Mouse (Mus musculus) heart, embryonic 12.5 days (tissue): ENCODE data around the gene Fhl2. TPM values are rescaled to one million over a fixed set of nuclear protein-coding genes. Genes with fewer than 3 reads are reported as not detected.

Source experiments
- ATAC-seq: fragments of 200-750 bp; cut with Nextera tagmentation; 2 replicates; pipeline ENCODE4 v1.8.0; 2017; ENCODE audit warnings: moderate TSS enrichment, moderate library complexity; ENCODE audit not compliant: insufficient number of reproducible peaks, low FRiP score
- H3K27ac ChIP-seq: fragments of 300-500 bp; sonication (generic); 2 replicates; pipeline ENCODE4 v1.5.1; 2016; ENCODE audit warnings: mild to moderate bottlenecking, moderate library complexity; ENCODE audit not compliant: poor library complexity, severe bottlenecking
- H3K27me3 ChIP-seq: fragments of 300-500 bp; sonication (generic); replicated peaks from 2 replicates; pipeline ENCODE4 v1.6.1; 2016; ENCODE audit warnings: mild to moderate bottlenecking, moderate library complexity
- H3K36me3 ChIP-seq: fragments of 300-500 bp; sonication (generic); 2 replicates; pipeline ENCODE4 v1.6.1; 2016; ENCODE audit warnings: mild to moderate bottlenecking, moderate library complexity
- H3K4me1 ChIP-seq: fragments of 300-500 bp; sonication (generic); replicated peaks from 2 replicates; pipeline ENCODE4 v1.6.1; 2016; ENCODE audit warnings: mild to moderate bottlenecking
- H3K4me2 ChIP-seq: fragments of 300-500 bp; sonication (generic); 2 replicates; pipeline ENCODE4 v1.6.1; 2016; ENCODE audit warnings: mild to moderate bottlenecking, moderate library complexity
- H3K4me3 ChIP-seq: fragments of 300-500 bp; sonication (generic); 2 replicates; pipeline ENCODE4 v1.5.1; 2016; ENCODE audit warnings: mild to moderate bottlenecking
- H3K9ac ChIP-seq: fragments of 300-500 bp; sonication (generic); 2 replicates; pipeline ENCODE4 v1.6.1; 2016; ENCODE audit warnings: mild to moderate bottlenecking, moderate library complexity
- H3K9me3 ChIP-seq: fragments of 300-500 bp; sonication (generic); replicated peaks from 2 replicates; pipeline ENCODE4 v1.6.1; 2016; ENCODE audit warnings: mild to moderate bottlenecking, moderate library complexity
- WGBS: fragments of 180-500 bp; shearing (Covaris S2); methylation state at CpG from one replicate; pipeline ENCODE4 v1.1.7; 2016; 5-methylcytosine and 5-hydroxymethylcytosine counted together
- polyA plus RNA-seq: library from polyadenylated mRNA; unstranded; fragments of >200 nt; fragmentation: Nextera tagmentation; extraction: Ambion mirVana; gene quantifications from 2 replicates; pipeline ENCODE4 v1.2.1, GENCODE M21; 2016

Fhl2 gene
- polyA plus RNA-seq, 1 experiment from 2014 or later, result 205 TPM

- WGBS, result 86% methylated on average over 7 of the region's 7 CpGs
- Histone ChIP-seq H3K4me1 (peaks cover 61% of the 10 kb centered on the region), H3K4me2 (no peak overlapping the region), H3K36me3 (peaks cover 6% of the 10 kb centered on the region; the same call in 1 of the 2 replicates), H3K27me3 (no peaks in the 10 kb centered on the region), H3K9ac (no peak overlapping the region), H3K4me3 (no peak overlapping the region), H3K27ac (no peak overlapping the region), H3K9me3 (0 out of 2 replicates have a peak, but pooled peaks cover 4% of the 10 kb centered on the region)
- no peak for ATAC-seq
Measured at GRCm38 (mm10) chr1:43169227-43169626, 27.6 kb downstream of the Fhl2 start.

GRCm38 (mm10) chr1:43168618-43169017, 28.2 kb downstream of the Fhl2 start:
- Histone ChIP-seq H3K9me3 (0 out of 2 replicates have a peak, but pooled peaks cover 4% of the 10 kb centered on the region), H3K36me3 (peaks cover 6% of the 10 kb centered on the region; the same call in 1 of the 2 replicates), H3K9ac (no peak overlapping the region), H3K4me3 (no peak overlapping the region), H3K27me3 (no peaks in the 10 kb centered on the region), H3K27ac (peak overlapping the region; percentile 64), H3K4me2 (no peak overlapping the region), H3K4me1 (peaks cover 58% of the 10 kb centered on the region)
- 63% methylated on average over 7 of the region's 7 CpGs for WGBS
- no peak for ATAC-seq

- H3K27me3 ChIP-seq, result no peaks in the 10 kb centered on the region
- H3K36me3 ChIP-seq, result peaks cover 6% of the 10 kb centered on the region; the same call in 1 of the 2 replicates
- no peak for ATAC-seq
- peak overlapping the region; percentile 64 for H3K27ac ChIP-seq
- no peak overlapping the region for H3K4me2 ChIP-seq
- 36% methylated on average over 5 of the region's 5 CpGs for WGBS
- no peak overlapping the region for H3K4me3 ChIP-seq
- H3K9me3 ChIP-seq, result 0 out of 2 replicates have a peak, but pooled peaks cover 4% of the 10 kb centered on the region
- peaks cover 53% of the 10 kb centered on the region for H3K4me1 ChIP-seq
- H3K9ac ChIP-seq, result 0 out of 2 replicates have a peak overlapping the region, but pooled peaks have one; percentile 11
Measured at GRCm38 (mm10) chr1:43168026-43168425, 28.8 kb downstream of the Fhl2 start.

GRCm38 (mm10) chr1:43164582-43164981, 32.2 kb downstream of the Fhl2 start:
- no peak for ATAC-seq
- no peaks in the 10 kb centered on the region for H3K27me3 ChIP-seq
- peaks cover 21% of the 10 kb centered on the region for H3K36me3 ChIP-seq
- 0 out of 2 replicates have a peak, but pooled peaks cover 4% of the 10 kb centered on the region for H3K9me3 ChIP-seq
- no peak overlapping the region for H3K4me2 ChIP-seq
- no peak overlapping the region for H3K9ac ChIP-seq
- H3K27ac ChIP-seq, result peak overlapping the region; percentile 96
- WGBS, result 91% methylated on average over 5 of the region's 5 CpGs
- H3K4me1 ChIP-seq, result peaks cover 51% of the 10 kb centered on the region
- H3K4me3 ChIP-seq, result no peak overlapping the region

- peak overlapping the region; percentile 70 for H3K4me3 ChIP-seq
- 4% methylated on average over 58 of the region's 61 CpGs for WGBS
- 0 out of 2 replicates have a peak, but pooled peaks cover 4% of the 10 kb centered on the region for H3K9me3 ChIP-seq
- no peaks in the 10 kb centered on the region for H3K27me3 ChIP-seq
- peak overlapping the region; percentile 96 for H3K27ac ChIP-seq
- peak overlapping the region; percentile 88 for H3K9ac ChIP-seq
- ATAC-seq, result peak; percentile 85
- H3K4me2 ChIP-seq, result peak overlapping the region; percentile 76
- H3K4me1 ChIP-seq, result peaks cover 55% of the 10 kb centered on the region
- peaks cover 23% of the 10 kb centered on the region for H3K36me3 ChIP-seq
Measured at GRCm38 (mm10) chr1:43163467-43164418, 33.0 kb downstream of the Fhl2 start.

GRCm38 (mm10) chr1:43163084-43163466, 33.7 kb downstream of the Fhl2 start:
- 1% methylated on average over 6 of the region's 6 CpGs for WGBS
- Histone ChIP-seq H3K4me2 (peak overlapping the region; percentile 76), H3K9me3 (0 out of 2 replicates have a peak, but pooled peaks cover 4% of the 10 kb centered on the region), H3K27me3 (no peaks in the 10 kb centered on the region), H3K4me1 (peaks cover 55% of the 10 kb centered on the region), H3K36me3 (peaks cover 29% of the 10 kb centered on the region), H3K27ac (peak overlapping the region; percentile 96), H3K4me3 (peak overlapping the region; percentile 70), H3K9ac (peak overlapping the region; percentile 88)
- ATAC-seq, result peak; percentile 51

- peaks cover 52% of the 10 kb centered on the region for H3K4me1 ChIP-seq
- peak overlapping the region; percentile 96 for H3K27ac ChIP-seq
Measured at GRCm38 (mm10) chr1:43162394-43162793, 34.4 kb downstream of the Fhl2 start.

GRCm38 (mm10) chr1:43159429-43159828, 37.4 kb downstream of the Fhl2 start:
- WGBS, result 14% methylated on average over 4 of the region's 4 CpGs
- H3K9ac ChIP-seq, result no peak overlapping the region
- ATAC-seq, result no peak
- H3K4me2 ChIP-seq, result peak overlapping the region; percentile 59
- H3K27ac ChIP-seq, result peak overlapping the region; percentile 88
- no peaks in the 10 kb centered on the region for H3K27me3 ChIP-seq
- peaks cover 36% of the 10 kb centered on the region for H3K36me3 ChIP-seq
- H3K4me1 ChIP-seq, result peaks cover 66% of the 10 kb centered on the region
- H3K4me3 ChIP-seq, result peak overlapping the region; percentile 8
- peaks cover 6% of the 10 kb centered on the region; the same call in 1 of the 2 replicates for H3K9me3 ChIP-seq

More at GRCm38 (mm10) chr1:43162394-43162793, 34.4 kb downstream of the Fhl2 start:
- Histone ChIP-seq H3K4me3 (peak overlapping the region; percentile 70), H3K9ac (peak overlapping the region; percentile 88), H3K9me3 (peaks cover 5% of the 10 kb centered on the region; the same call in 1 of the 2 replicates), H3K4me2 (peak overlapping the region; percentile 76), H3K36me3 (peaks cover 36% of the 10 kb centered on the region), H3K27me3 (no peaks in the 10 kb centered on the region)
- 61% methylated on average over 3 of the region's 3 CpGs for WGBS
- no peak for ATAC-seq

- H3K4me3 ChIP-seq, result no peak overlapping the region
- H3K9ac ChIP-seq, result no peak overlapping the region
- ATAC-seq, result no peak
- WGBS, result 86% methylated on average over 2 of the region's 2 CpGs
- peaks cover 42% of the 10 kb centered on the region for H3K36me3 ChIP-seq
- no peak overlapping the region for H3K27ac ChIP-seq
- H3K27me3 ChIP-seq, result no peaks in the 10 kb centered on the region
- H3K4me1 ChIP-seq, result peaks cover 74% of the 10 kb centered on the region
- no peak overlapping the region for H3K4me2 ChIP-seq
- peaks cover 6% of the 10 kb centered on the region; the same call in 1 of the 2 replicates for H3K9me3 ChIP-seq
Measured at GRCm38 (mm10) chr1:43157907-43158306, 38.9 kb downstream of the Fhl2 start.

GRCm38 (mm10) chr1:43154491-43154890, 42.3 kb downstream of the Fhl2 start:
- peaks cover 58% of the 10 kb centered on the region for H3K36me3 ChIP-seq
- 24% methylated on average over 2 of the region's 2 CpGs for WGBS
- no peak overlapping the region for H3K4me3 ChIP-seq
- H3K4me1 ChIP-seq, result peaks cover 67% of the 10 kb centered on the region
- H3K9me3 ChIP-seq, result peaks cover 6% of the 10 kb centered on the region; the same call in 1 of the 2 replicates
- no peak overlapping the region for H3K4me2 ChIP-seq
- ATAC-seq, result peak; percentile 43
- H3K27ac ChIP-seq, result peak overlapping the region; percentile 56; the same call in 1 of the 2 replicates
- no peak overlapping the region for H3K9ac ChIP-seq
- H3K27me3 ChIP-seq, result no peaks in the 10 kb centered on the region

GRCm38 (mm10) chr1:43153538-43153937, 43.2 kb downstream of the Fhl2 start:
- H3K36me3 ChIP-seq, result peaks cover 65% of the 10 kb centered on the region
- peaks cover 61% of the 10 kb centered on the region for H3K4me1 ChIP-seq
- no peak overlapping the region for H3K9ac ChIP-seq
- H3K27me3 ChIP-seq, result no peaks in the 10 kb centered on the region
- peak overlapping the region; percentile 36 for H3K27ac ChIP-seq
- H3K4me2 ChIP-seq, result no peak overlapping the region
- 35% methylated on average over 5 of the region's 5 CpGs for WGBS
- 0 out of 2 replicates have a peak, but pooled peaks have one; percentile 11 for ATAC-seq
- H3K4me3 ChIP-seq, result no peak overlapping the region
- peaks cover 6% of the 10 kb centered on the region; the same call in 1 of the 2 replicates for H3K9me3 ChIP-seq
